Mouse (Mus musculus): ENCODE data around the gene 9130213A22Rik. TPM values are rescaled to one million over a fixed set of nuclear protein-coding genes. Genes with fewer than 3 reads are reported as not detected.

9130213A22Rik gene
- polyA plus RNA-seq, 2 experiments: 0.41 to 1.1 TPM

GRCm38 (mm10) chr11:69106299-69106698, 16.1 kb downstream of the 9130213A22Rik start:
- Histone ChIP-seq H3K4me3 (replicated peaks; ENCODE audit: low read length) (no peak overlapping the region), H3K36me3 (ENCODE audit: control insufficient read depth, insufficient read depth, low read length) (peaks cover 84% of the 10 kb centered on the region), H3K9ac (ENCODE audit: low read depth, low read length, severe bottlenecking) (no peak overlapping the region), H3K9me3 (ENCODE audit: control insufficient read depth, low read length) (no peaks in the 10 kb centered on the region), H3K4me2 (replicated peaks; ENCODE audit: low read depth, low read length, severe bottlenecking) (no peak overlapping the region), H3K4me1 (ENCODE audit: control insufficient read depth, insufficient read depth, low read length) (no peaks in the 10 kb centered on the region), H3K27ac (replicated peaks; ENCODE audit: low read depth, low read length) (no peak overlapping the region), H3K27me3 (ENCODE audit: control insufficient read depth, insufficient read depth, low read length) (no peaks in the 10 kb centered on the region)
- DNase-seq (ENCODE audit: low spot score) (no peak), ATAC-seq (ENCODE audit: low FRiP score, low read depth) (no peak)
- 91% methylated on average over 11 of the region's 11 CpGs for WGBS
- TF ChIP-seq POLR2A (IDR thresholded peaks at IDR 0.05; ENCODE audit: borderline replicate concordance, extremely low read depth, insufficient read depth, insufficient read length): no peak

GRCm38 (mm10) chr11:69105796-69106195, 16.6 kb downstream of the 9130213A22Rik start:
- no peaks in the 10 kb centered on the region for H3K4me1 ChIP-seq (ENCODE audit: control insufficient read depth, insufficient read depth, low read length)
- no peak for TF ChIP-seq POLR2A (IDR thresholded peaks at IDR 0.05; ENCODE audit: borderline replicate concordance, extremely low read depth, insufficient read depth, insufficient read length)
- H3K9ac ChIP-seq (ENCODE audit: low read depth, low read length, severe bottlenecking): no peak overlapping the region
- DNase-seq (ENCODE audit: low spot score) (no peak), ATAC-seq (ENCODE audit: low FRiP score, low read depth) (no peak)
- H3K36me3 ChIP-seq (ENCODE audit: control insufficient read depth, insufficient read depth, low read length): peaks cover 89% of the 10 kb centered on the region
- no peak overlapping the region for H3K4me3 ChIP-seq (replicated peaks; ENCODE audit: low read length)
- 87% methylated on average over 2 of the region's 2 CpGs for WGBS
- H3K4me2 ChIP-seq (replicated peaks; ENCODE audit: low read depth, low read length, severe bottlenecking): no peak overlapping the region
- H3K27me3 ChIP-seq (ENCODE audit: control insufficient read depth, insufficient read depth, low read length): no peaks in the 10 kb centered on the region
- no peaks in the 10 kb centered on the region for H3K9me3 ChIP-seq (ENCODE audit: control insufficient read depth, low read length)
- no peak overlapping the region for H3K27ac ChIP-seq (replicated peaks; ENCODE audit: low read depth, low read length)

GRCm38 (mm10) chr11:69105227-69105626, 17.2 kb downstream of the 9130213A22Rik start:
- no peak overlapping the region for H3K9ac ChIP-seq (ENCODE audit: low read depth, low read length, severe bottlenecking)
- no peak overlapping the region for H3K4me2 ChIP-seq (replicated peaks; ENCODE audit: low read depth, low read length, severe bottlenecking)
- no peak overlapping the region for H3K4me3 ChIP-seq (replicated peaks; ENCODE audit: low read length)
- H3K4me1 ChIP-seq (ENCODE audit: control insufficient read depth, insufficient read depth, low read length): peaks cover 3% of the 10 kb centered on the region
- peaks cover 93% of the 10 kb centered on the region for H3K36me3 ChIP-seq (ENCODE audit: control insufficient read depth, insufficient read depth, low read length)
- TF ChIP-seq POLR2A (IDR thresholded peaks at IDR 0.05; ENCODE audit: borderline replicate concordance, extremely low read depth, insufficient read depth, insufficient read length): no peak
- 84% methylated on average over 6 of the region's 6 CpGs for WGBS
- H3K27me3 ChIP-seq (ENCODE audit: control insufficient read depth, insufficient read depth, low read length): no peaks in the 10 kb centered on the region
- H3K27ac ChIP-seq (replicated peaks; ENCODE audit: low read depth, low read length): no peak overlapping the region
- ATAC-seq (ENCODE audit: low FRiP score, low read depth): no peak
- no peak for DNase-seq (ENCODE audit: low spot score)
- H3K9me3 ChIP-seq (ENCODE audit: control insufficient read depth, low read length): no peaks in the 10 kb centered on the region

- ATAC-seq (ENCODE audit: low FRiP score, low read depth) (no peak), DNase-seq (ENCODE audit: low spot score) (no peak)
- whole genome bisulfite sequencing: 86% methylated on average over 14 of the region's 14 CpGs
- no peak for TF ChIP-seq POLR2A (IDR thresholded peaks at IDR 0.05; ENCODE audit: borderline replicate concordance, extremely low read depth, insufficient read depth, insufficient read length)
- Histone ChIP-seq H3K27ac (replicated peaks; ENCODE audit: low read depth, low read length) (no peak overlapping the region), H3K9me3 (ENCODE audit: control insufficient read depth, low read length) (no peaks in the 10 kb centered on the region), H3K27me3 (ENCODE audit: control insufficient read depth, insufficient read depth, low read length) (no peaks in the 10 kb centered on the region), H3K4me3 (replicated peaks; ENCODE audit: low read length) (no peak overlapping the region), H3K4me2 (replicated peaks; ENCODE audit: low read depth, low read length, severe bottlenecking) (no peak overlapping the region), H3K4me1 (ENCODE audit: control insufficient read depth, insufficient read depth, low read length) (peaks cover 9% of the 10 kb centered on the region), H3K9ac (ENCODE audit: low read depth, low read length, severe bottlenecking) (no peak overlapping the region), H3K36me3 (ENCODE audit: control insufficient read depth, insufficient read depth, low read length) (peaks cover 91% of the 10 kb centered on the region)
These were observed 17.9 kb downstream of the 9130213A22Rik start for GRCm38 (mm10) chr11:69104487-69104886.

- no peak overlapping the region for H3K9ac ChIP-seq (ENCODE audit: low read depth, low read length, severe bottlenecking)
- no peaks in the 10 kb centered on the region for H3K9me3 ChIP-seq (ENCODE audit: control insufficient read depth, low read length)
- WGBS: 90% methylated on average over 15 of the region's 15 CpGs
- no peak for DNase-seq (ENCODE audit: low spot score)
- TF ChIP-seq POLR2A (IDR thresholded peaks at IDR 0.05; ENCODE audit: borderline replicate concordance, extremely low read depth, insufficient read depth, insufficient read length): no peak
- no peak overlapping the region for H3K4me2 ChIP-seq (replicated peaks; ENCODE audit: low read depth, low read length, severe bottlenecking)
- H3K27me3 ChIP-seq (ENCODE audit: control insufficient read depth, insufficient read depth, low read length): no peaks in the 10 kb centered on the region
- H3K27ac ChIP-seq (replicated peaks; ENCODE audit: low read depth, low read length): no peak overlapping the region
- H3K36me3 ChIP-seq (ENCODE audit: control insufficient read depth, insufficient read depth, low read length): peaks cover 84% of the 10 kb centered on the region
- peaks cover 12% of the 10 kb centered on the region for H3K4me1 ChIP-seq (ENCODE audit: control insufficient read depth, insufficient read depth, low read length)
- ATAC-seq (ENCODE audit: low FRiP score, low read depth): no peak
- H3K4me3 ChIP-seq (replicated peaks; ENCODE audit: low read length): no peak overlapping the region
These were observed 18.6 kb downstream of the 9130213A22Rik start for GRCm38 (mm10) chr11:69103531-69104435.
